Mouse (Mus musculus) right cerebral cortex, adult 2 months (tissue): ENCODE results near the gene Upf2.

Experiments used
- DNase-seq, 2 experiments: peaks; one replicate each; pipeline ENCODE4 v3.0.0; 2021 to 2022; ENCODE audit warnings: low spot score in 2 of 2

Gene Upf2

DNA sequence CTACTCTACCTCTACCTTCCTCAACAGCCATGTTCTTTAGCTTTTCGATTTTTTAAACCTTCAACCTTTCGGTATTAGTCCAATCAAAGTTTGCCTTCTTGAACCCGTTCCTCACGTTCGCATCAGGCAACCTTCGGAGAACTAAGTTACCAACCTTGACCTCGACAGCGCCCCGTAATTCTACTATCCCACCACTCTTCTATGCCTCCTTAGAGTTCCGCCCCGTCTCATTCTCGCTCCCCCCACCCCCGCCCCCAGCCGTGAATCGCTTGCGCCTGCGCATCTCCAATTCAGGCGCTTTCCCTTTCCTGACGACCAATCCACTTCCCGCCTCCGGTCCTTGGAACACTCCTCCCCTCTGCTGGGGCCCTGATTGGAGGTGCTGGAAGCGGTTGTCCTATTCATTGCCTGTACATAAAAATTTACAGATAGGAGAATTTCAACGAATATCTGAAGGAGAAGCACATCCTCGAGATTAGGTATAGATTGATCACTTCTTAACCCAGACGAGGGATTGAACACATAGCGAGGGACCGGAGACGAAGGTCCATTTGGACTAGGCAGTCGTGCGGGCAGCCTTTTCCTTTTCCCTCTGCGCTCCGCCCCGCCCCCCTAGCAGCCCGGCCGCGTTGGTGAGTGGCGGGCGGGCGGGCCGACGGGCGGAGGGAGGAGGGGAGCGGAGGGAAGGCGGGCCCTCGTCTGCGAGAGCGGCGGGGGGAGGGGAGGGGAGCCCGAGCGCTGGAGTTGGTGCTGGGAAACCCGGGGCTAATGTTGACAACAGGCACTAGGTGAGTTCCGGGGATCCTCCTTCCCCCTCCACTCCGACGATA lies at the start of gene Upf2:
Upf2 (plus strand) TSS at position 704 of the 830 bp plus-strand sequence.
- DNase-seq: peak; percentile 90 to 93

DNA sequence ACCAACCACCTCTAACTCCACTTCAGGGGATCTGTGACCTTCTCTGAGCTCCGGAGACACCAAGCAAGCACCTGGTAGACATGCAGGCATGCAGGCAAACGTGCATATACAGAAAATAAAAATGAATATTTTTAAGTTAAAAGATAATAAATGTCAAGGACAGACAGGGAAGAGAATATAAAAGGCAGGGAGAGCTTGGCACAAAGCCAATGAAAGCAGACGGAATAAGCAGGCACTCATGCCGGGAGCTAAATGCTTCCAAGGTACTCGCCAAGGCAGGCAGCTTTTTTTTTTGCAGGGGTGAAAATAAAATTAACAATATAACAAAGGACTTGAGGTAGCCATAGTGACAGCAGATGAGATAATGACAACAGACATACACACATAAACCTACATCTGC lies 45.2 kb upstream of the Upf2 start:
- peak; percentile 35 to 54 for DNase-seq

DNA sequence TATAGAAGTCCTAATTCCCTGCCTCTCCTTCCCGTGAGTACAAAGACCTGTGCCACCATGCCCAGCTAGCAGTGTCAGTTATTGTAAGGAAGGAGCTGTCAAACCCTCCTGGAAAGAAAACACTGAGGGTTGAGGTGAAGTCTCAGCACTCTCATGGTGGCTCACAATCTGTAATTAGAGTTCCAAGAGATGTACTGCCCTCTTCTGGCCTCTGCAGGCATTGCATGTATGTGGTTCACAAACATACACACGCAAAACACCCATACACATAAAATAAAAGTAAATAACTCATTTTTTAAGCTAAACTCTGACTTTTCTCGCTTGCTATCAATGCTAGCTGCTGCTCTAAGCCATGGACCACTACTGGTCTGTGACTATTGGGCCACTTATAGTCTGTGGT lies 44.6 kb upstream of the Upf2 start:
- peak in 1 of 2 experiments; percentile 22 for DNase-seq

DNA sequence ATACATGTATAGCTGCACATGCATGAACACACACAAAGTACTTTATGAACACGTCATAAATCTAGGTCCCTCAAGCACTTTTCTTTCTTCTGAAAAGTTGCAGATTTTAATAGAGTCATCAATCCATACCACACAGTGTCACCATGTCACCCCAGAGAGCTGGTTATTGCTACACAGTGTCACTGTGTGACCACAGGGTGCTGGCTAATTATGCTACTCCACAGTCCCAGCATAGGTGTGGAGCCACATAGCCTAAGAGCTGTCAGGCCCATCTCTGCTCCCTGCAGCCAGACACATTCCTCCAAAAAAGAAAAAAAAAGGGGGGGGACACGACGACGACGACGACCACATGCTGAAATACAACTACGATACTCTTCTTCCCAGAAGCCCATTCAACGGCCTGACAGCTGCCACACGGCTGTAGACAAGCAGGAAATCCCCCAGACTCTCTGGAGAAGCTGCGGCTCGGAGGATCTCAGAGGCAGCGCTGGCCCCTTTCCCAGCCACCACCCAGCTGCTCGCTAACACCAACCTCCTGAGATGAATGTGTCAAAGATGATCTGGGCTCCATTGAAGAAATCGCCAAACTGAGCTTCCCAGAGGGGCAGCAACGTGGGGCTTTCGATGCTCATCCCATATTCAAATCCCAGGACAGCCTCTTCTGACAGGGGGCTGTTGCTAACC lies 39.8 kb upstream of the Upf2 start:
- DNase-seq: peak in 1 of 2 experiments; percentile 23

DNA sequence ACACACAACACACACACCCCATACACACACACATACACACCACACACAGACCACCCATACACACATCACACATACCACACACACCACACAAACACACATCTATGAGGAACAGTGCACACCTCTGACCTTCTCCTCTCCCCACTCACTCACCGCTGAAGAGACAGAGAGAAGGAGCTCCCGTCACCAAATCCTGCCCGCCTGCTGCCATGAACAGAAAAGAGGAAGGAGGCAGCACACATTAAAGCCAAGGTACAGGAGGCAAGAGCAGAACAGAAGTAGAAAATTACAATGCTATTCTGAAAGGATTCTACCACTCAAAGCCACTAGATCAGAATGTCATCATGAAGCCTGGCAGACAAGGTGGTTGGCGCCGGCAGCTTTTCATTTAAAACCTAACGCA lies 28.4 kb upstream of the Upf2 start:
- DNase-seq: no peak

DNA sequence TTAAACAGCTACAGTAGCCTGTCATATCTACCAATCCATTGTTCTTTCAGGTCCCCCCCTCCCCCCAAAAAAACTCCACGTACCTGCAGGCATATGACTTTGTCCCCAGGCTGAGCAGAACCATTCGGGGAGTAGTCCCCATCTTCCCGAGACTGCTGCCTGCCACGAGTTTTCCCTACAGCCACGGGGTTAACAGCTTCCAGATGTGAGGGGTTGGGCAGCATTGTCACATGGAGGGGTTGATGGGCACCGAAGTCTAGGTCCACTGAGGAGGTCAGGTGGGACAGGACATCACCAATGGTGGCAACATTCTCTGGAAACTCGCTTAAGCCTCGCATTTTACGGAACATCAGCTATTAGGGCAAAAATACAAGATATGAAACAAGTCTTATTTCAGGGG lies 27.5 kb upstream of the Upf2 start:
- DNase-seq: no peak

DNA sequence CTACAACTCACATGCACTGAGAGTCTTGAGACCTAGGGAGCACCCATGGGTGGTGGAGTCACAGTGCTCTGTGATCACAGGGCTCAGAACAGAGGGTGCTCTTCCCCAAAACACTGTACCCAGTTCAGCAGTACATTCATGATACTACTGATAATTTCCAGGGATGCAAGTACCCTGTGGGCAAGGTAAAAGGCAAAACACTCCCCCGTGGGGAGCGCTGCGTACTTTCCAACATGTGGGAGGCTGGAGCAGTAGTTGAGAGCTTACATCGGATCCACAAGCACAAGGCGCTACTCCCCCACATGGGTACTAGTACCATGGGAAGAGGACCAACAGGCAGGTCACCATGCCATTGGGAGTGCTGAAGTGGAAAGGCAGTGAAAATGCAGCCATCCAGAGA lies 23.8 kb upstream of the Upf2 start:
- no peak for DNase-seq

DNA sequence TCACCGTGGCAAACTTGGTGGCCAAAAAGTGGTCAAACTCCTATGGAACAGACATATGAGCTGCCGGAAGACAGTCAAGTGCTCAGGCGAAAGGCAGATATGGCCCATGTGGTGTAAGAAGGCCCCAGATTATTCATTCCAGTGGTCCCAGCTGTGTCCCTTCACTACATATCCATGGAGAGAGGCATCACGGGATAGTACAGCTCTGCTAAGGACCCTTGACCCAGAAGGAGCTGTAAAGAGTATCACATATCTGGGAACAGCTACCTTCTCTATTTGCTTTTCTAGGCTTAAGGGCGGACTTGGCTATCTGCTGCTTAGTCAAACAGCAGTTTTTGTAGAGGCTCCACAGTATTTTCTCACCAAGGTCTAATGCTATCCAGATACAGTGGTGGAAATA lies 21.5 kb upstream of the Upf2 start:
- DNase-seq: no peak

DNA sequence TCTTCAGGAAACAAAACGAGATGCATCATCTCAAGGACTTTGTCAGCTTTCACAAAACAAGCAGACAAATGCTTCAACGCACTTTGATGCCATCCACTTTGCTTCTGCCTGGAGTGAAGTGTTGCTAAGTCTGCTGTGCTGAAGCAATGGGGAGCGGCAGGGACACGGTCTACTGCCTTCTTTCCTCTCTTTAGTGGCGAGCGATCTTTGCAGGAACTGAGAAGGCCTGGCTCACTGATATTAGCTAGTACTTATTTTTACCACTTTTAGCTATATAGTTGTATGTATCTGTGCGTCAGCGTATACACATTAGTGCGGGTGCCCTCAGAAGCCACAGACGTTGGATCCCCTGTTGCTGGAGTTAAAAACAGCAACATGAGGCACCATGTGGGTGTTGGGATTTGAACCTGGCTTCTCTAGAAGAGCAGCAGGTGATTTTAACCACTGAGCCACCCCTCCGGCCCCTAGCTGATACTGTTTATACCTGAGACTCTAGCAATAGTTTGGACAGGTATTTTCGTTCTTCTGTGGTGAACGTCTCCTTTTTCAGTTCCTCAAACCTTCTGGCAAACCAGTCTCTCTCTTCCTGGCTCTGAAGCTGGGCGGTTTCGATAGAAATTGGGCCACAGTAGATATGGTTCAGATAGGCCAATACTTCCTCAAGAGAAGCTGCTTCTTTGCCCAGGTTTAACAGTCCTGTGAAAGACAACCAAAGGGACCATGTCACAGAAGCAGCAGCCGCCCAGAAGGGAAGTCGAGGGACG lies 20.8 kb upstream of the Upf2 start:
- no peak for DNase-seq

DNA sequence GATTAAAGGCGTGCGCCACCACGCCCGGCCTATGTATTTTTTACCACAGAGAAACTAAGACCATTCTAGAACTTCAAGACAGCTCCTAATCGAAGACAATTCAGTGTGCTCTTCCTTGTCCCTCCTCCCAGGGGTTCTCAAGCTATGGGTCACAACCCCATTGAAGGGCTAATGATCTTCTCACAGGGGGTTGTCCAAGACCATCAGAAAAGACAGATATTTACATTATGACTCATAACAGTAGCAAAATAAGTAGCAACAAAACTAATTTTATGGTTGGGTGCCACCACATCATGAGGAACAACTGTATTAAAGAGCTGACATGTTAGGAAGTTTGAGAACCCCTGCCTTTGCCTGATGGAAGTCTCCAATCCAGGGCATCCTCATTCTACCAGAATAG lies 19.3 kb upstream of the Upf2 start:
- no peak for DNase-seq

DNA sequence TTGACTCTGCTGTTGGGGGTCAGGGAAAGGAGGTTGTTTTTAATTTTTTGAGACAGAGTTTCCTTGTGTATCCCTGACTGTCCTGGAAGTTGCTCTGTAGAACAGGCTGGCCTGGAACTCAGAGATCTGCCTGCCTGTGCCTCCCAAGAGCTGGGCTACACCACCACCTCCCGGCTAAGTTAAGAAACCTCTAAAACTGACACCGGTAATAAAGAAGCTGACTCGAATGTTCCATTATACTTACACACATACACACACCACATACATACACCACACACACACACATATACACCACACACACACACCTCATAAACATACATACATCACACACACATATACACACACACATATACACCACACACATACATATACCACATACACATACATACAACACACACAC lies 16.3 kb upstream of the Upf2 start:
- DNase-seq: no peak

DNA sequence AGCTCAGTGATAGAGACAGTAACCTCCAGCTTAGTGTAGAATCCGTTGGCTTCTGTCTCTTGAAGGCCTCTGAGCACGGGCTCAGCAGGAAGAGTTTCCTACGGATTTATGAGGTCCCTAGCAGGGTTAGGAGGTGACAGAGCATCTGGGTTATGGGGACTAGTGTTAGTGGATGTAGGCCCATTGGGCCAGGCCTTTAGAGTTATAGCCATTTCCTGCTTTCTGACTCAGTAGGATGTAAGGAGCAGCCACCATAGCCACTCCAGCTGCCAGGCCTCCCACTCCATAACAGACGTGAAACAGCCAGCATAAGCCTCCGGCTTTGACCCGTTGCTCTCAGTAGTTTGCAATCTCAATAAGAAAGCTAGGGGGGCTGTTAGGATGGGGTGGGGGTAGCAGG lies 15.2 kb upstream of the Upf2 start:
- no peak for DNase-seq

DNA sequence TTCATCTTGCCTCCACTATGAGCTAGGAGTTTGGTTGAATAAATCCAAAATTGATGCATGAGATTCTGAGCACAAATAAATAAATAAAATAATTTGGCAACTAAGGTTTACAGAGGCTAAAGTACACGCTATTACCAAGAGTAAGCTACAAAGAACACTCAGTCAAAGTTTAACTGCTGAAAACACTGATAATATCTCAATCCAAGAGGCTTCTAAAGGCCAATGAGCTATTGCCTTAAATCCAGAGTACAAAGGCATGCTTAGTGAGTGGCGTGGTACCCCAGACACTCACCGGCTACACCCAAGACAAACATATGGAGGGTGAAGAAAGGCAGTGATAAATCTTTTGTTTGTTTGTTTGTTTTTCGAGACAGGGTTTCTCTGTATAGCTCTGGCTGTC lies 14.7 kb upstream of the Upf2 start:
- DNase-seq: no peak

DNA sequence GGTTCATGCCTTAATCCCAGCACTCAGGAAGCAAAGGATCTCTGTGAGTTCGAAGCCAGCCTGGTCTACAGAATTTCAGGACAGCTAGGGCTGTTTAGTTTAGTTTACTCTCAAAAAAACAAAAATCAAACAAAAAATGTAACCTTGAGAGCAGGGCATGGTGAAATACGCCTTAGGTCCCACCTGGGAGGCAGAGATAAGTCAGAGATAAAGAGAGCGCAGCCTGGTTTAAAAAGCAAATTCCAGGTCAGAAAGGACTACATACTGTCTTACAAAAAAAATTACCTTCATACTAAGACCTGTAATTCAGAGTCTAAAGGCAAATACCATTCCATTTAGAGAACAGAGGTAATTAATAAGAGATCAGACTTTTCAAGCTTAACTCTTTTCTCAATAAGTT lies 11.9 kb upstream of the Upf2 start:
- no peak for DNase-seq

DNA sequence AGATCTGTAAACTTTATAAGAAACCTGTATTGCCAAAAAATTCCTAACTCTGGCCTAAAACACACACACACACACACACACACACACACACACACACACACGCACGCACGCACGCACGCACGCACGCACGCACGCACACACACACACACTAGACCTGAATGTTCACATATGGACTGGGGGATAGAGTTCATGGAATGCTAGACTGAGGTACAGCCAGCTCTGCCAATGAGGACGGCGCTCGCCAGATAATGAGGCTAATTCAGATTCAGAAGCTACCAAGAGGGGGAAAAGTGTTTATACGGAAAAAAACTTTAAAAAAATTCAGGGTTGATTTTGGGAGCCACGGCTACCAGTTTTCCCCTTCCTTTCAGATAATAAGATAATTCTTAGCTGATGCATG lies 11.4 kb upstream of the Upf2 start:
- no peak for DNase-seq

DNA sequence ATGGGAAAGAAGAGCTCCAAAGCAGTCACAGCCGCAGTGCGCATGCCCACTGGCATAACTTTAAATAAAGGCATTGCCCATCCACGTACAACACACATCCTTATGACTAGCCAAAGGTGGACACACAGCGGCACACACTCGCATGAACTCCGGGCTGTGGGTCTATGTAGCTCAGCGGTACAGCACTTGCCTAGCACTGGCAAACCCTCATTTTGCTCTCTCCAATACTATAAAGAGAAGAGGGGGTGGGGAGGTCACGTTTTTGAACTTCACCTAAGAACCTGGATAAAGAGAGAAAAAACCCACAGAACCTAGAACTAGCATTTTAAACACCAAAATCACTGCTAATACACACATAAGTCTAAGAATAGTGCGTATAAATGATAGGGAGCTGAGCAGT lies 10.3 kb upstream of the Upf2 start:
- DNase-seq: no peak

DNA sequence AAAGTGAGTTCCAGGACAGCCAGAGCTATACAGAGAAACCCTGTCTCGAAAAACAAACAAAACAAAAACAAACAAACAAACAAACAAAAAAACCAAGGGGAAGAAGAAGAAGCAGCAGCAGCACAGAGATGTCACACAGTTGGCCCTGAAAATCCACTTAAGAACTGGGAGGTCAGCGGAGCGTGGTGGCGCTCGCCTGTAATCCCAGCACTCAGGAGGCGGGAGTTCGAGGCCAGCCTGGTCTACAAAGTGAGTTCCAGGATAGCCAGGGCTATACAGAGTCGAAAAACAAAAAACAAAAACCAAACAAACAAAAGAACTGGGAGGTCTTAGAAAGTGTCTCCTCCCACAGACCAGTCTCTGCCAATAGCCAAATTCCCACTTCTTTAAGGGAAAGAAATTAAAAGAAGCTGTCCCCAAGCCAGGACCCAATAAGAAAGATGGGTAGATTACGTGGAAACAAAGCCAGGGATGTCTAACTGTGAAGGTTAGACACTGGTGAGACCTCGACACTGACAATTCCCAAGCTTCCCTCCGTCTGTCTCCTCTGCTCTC lies 9.3 kb upstream of the Upf2 start:
- no peak for DNase-seq

DNA sequence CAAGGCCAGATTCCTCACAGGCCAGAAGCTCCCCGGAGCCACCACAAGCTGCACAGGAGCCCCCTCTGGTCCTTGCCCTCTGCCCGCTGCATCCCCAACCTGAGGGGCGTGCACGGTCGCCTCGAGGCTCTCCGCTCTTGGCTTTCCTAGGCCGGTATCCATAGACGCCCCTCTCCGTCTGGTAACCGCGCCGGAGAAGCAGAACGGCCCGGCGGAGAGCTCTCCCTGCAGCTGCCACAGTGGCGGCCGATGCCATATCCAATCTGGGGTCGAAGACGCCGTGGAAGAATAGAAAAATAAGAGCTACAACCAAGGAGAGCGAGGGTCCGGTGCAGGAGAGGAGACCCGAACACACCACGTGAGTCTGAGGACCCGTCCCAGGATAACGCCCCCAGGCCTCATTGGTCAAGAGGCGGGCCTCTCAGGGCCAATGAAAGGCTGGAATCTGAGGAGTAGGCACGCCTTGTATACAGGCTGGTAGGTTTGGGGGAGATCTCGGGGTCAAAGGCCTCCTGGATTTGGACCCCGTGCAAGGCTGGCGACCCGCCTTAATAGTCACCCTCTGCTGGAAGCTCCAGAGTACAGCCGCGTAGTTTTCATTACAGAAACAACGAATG lies 8.7 kb upstream of the Upf2 start, which contains the start of gene Dhtkd1:
Dhtkd1 (minus strand) TSS at position 377 of the 617 bp plus-strand sequence.
- peak; percentile 76 to 79 for DNase-seq

DNA sequence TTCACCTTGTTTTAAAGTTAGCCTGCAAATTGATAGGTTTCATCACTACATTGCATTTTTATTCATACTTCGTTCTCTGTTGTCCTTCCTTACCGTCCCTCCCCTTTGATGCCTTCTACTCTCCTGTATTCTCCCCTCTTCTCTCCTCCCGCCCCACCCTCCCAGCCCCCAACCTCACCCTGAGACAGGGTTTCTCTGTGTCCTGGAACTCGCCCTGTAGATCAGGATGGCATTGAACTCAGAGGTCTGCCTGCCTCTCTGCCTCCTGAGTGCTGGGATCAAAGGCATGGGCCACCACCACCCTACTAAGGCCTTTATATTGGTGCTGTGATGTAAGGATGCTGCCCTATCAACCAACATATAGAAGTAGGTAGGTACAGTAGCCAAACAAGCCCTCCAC lies 8.2 kb upstream of the Upf2 start:
- DNase-seq: no peak

DNA sequence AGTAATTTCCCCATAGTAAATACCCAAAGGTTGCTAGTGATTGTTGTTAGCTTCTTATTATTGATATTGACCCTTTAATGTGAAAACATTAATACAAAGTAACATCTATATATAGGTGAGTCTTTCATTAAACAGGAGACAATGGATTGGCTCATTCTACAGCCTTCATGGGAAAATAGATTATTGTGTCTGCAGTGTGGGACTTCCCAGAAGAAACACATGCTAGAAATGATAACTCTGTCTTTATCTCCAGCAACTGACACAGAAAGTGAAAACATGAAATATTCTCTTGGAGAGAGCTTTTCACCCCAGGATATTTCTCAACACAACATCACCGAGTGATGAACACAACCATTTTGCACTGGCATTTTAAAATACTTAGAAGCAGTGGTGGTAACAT lies 5.6 kb upstream of the Upf2 start:
- DNase-seq: no peak

DNA sequence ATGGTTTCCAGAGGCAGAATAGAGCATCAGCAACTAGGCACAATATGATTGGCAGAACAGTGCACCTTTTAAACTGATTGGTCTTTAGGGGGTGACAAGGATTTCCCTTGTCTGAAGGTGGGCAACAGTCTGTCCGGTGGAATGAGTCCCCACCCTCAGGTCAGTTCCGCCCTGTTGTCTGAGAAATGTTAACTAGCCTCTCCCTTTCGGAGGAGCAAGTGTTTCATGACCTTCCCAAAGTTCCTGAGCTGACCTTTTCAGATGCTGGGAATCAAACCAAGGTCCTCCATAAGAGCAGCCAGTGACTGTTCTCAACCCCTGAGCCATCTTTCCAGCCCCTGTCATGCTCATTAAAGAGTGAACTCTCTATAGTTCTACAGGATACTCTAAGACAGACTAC lies 4.4 kb upstream of the Upf2 start:
- DNase-seq: no peak

DNA sequence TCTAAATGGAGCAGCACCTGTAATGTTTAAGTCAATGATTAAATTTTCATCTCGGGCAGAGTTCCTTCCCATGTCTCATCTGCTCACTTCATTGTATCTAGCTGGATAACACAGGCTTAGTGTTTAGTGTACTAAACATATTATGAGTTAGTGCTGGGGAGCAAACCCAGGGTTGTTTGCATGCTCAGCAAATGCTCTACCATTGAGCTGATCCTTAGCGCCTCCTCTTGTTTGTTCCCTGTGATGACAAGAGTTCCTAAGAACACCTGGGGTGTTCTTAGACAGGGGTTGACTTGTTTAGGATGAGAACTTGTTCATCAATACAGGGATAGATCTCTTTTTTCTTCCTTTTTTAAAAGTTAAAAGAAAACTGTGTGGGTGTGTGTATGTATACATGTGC lies 2.3 kb upstream of the Upf2 start:
- no peak for DNase-seq
